Mouse (Mus musculus): ENCODE data around the gene Tmem50b.
"Not testable (repeated sequence)": the region's sequence is repeated elsewhere in the genome, so short reads cannot be mapped to it uniquely, and the experiment has no call there.

Gene Tmem50b

DNA sequence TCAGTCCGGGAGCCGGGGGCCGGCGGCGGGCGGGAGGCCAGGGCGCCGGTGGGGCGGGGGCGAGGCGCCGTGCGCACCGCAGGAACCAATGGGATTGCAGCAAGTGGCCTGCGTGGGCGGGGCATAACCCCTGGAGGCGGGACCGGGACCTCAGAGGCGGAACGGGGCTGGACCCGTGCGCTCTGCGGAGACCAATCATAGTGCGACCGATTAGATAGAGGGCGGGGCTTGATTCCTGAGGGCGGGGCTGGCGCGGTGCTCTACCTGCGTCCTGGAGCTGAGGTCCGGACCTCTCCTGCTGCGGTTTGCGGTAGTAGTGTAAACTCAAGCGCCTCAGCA is at the start of gene Tmem50b:
Gene Tmem50b, minus strand, starts transcription at position 129 of the 339 bp plus-strand sequence.
- peak; percentile 99 for DNase-seq

DNA sequence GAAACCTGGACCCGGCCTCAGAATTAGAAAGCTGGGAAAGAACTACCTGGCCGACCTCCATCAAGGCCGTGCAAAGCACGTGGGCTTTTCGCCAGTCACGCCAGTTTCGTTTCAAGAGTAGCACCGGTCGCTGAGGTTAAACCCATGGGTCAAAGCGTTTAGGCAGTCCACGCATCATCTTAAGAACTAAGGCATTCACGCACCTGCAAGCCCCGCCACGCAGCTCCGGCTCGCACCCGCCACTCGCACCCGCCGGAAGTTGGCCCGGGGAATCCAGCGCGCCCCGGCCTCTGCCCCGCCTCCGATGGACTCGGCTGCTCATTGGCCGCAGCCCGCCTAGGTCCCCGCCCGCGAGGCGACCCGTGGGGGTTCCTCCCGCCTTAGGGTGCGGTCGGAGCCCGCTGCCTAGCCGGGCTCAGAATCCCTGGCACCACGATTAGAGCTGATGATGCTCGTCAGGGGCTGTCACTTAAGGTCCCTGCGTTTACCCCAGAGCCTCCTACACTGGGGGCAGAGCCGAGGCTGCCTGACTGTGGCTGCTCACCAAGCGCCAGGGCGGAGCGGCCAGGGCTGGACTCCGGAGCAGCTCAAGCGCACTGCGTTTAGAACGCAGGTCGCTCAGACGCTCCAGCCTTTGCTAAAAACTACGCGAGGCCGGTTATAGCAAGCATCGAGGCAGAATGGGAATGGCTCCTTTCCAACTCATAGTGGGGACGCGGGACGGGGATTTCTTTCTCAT is 49.2 kb upstream of the Tmem50b start, which contains the start of gene Gart:
Gene Gart, minus strand, starts transcription at position 272 of the 739 bp plus-strand sequence.
- peak; percentile 95 for DNase-seq

DNA sequence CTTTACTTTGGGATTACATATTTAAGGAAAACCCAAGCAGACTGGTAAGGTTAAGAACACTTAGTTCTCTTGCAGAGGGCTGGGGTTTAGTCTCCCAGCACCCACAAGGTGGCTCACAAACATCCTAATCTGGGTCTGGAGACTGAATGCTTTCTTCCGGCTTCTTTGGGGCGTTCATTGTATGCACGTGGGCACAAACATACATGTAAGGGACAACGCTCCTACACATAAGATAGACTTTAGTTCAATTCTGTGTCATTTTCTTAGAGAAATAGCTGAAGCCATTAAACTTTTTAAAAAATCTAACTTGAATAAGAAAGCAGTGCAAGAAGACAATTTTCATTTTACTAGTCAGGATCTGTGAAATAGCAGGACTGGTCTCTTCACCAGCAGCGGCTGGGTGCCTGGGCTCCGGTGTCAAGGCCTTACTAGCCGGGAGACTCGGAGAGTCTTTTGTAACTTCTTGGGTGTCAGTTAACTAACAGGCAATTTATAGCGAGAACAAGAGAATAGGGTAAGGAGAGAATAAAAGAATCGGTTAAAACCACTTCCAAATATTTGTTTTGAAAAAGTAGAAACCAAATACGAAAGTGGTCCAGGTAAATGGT is 48.5 kb upstream of the Tmem50b start:
- DNase-seq, result no peak

DNA sequence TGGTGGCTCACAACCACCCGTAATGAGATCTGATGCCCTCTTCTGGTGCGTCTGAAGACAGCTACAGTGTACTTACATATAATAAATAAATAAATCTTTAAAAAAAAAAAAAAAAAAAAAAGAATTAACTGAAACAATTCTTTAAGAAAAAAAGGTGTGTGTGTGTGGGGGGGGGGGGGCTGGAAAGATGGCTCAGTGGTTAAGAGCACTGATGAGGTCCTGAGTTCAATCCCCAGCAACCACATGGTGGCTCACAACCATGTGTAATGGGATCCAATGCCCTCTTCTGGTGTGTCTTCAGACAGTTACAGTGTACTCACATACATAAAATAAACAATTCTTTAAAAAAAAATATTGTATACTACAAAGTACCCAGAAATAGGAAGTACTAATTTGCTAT is 47.8 kb upstream of the Tmem50b start:
- not testable (repeated sequence) for DNase-seq

DNA sequence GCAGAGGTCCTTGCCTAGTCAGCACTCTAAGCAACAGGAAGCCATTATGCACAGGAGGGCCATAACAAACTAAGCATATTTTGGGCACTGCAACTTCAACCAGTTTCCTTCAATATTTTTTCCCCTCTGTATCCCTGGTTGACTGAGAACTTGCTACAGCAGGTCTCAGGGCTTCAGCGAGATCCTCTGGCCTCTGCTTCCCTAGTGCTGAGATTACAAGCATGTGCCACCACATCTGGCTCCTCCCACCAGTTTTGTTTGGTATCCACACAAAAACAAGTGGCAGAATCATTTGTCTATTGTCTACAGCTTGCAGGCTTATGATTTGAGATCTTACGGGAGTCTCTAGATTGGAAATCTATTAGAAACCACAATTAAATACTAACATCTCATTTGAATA is 47.3 kb upstream of the Tmem50b start:
- DNase-seq, result no peak

DNA sequence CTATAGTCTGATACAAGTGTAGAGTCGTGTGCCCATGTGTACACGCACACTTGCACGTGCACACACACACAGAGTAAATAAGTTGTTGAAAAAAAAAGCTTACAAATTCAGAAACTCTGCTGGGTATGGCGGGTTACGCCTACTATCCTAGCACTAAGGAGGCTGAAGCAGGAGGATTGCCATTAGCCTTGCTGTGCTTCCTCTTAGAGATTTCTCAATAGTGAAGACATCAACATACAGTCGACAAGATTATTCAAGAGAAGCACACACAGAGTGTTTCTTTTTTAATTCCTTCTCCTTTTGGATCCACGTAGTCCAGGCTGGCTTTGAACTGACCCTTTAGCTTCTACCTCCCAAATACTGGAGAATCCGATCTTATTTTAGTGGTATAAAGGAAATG is 42.6 kb upstream of the Tmem50b start:
- no peak for DNase-seq

DNA sequence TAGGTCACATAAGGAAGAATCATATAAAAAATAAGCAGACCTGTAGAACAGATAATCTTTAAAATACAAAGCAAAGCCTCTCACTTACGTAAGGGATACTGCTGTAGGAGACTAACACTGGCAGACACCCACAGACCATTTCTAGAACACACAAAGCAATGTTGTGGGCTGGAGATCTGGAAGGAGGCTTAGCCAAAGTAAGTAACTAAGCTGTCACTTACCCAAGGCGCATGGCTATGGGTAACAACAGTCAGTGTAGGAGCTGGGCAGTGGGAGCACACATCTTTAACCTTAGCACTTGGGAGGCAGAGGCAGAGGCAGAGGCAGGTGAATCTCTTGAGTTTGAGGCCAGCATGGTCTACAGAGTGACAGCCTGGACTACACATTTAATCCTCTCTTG is 42.0 kb upstream of the Tmem50b start:
- DNase-seq, result no peak

DNA sequence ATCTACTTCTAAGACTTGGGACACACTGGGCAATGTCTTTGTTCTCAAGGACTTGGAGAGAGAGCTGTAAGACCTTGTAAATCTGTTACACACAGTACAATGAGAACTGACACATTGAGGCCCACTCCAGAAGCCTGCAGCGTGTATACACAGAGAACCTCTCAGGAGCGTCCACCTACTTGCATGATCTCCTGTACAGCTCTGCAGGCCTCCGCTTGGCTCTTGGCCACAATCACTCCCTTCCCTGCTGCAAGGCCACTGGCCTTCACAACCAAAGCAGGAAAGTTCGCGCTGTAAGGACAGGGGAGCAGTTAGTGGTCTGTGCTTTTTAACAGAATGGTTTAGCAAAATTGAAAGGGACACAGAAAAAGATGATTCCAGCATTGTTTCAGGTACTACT is 41.6 kb upstream of the Tmem50b start:
- DNase-seq, result no peak

DNA sequence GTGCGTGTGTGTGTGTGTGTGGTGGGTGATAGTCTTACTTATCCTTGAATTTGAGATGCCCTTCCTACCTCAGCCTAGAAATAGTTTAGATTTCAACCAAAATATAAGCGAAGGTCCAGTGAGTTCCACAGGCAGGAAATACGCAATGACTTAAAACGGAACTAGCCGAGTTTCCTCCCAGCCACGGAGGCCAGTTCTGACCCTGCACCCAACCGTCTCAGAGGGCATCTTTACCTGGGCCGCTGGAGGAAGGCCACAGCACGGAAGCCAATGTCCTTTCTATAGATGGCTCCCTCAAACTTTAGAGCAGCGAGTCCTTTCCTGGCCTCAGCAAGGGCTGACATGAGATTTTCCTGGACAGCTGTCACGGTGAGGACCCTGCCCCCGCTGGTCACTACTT is 36.0 kb upstream of the Tmem50b start:
- no peak for DNase-seq

DNA sequence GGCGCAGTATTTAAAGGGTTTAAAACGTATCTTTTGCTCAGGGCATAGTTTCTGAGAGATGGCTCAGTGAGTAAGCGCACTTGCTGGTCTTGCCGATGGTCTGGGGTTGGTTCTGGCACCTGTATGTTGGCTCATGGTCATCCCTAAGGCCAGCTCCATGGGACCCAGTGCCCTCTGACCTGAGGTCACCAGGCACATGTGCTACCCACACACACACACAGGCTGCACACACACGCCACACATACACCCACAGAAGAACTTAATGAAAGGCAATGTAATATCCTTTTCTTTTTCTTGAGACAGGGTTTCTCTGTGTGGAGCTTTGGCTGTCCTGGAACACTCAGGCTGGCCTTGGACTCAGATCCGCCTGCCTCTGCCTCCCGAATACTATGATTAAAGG is 35.3 kb upstream of the Tmem50b start:
- DNase-seq, result no peak

DNA sequence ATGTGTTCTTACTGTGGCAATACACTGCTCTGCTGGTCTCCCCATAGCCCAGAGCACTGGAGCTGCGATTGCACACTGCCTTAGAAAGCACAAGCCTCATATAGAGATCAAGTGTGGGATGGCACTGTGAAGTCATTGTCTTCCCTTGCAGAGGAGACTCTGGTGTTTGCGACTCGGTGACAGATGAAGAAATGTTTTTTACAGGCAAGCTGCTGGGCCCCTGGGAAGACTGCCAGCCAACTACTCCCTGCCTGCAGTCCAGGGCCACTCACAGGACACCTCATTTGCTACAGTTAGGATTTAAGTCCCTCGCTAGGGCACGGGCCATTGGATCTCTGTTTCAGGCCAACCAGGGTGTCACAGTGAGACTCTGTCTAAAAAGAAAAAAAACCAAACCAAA is 34.8 kb upstream of the Tmem50b start:
- DNase-seq, result no peak

DNA sequence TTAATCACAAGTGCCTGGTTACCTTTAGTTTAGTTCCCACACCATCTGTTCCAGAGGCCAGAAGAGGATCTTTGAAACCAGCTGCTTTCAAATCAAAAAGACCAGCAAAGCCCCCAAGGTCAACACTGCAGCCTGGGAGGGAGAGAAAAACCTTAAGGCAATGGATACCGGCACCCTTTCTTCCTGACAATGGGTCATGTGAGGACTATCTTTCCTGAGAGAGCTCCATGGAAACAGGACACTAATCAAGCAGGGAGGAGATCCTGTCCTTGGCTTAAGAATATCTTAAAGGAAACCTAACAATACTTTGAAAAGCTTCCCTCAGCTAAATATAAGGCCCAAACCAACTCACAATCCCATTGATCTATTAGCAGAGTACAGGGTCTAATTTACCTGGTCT is 33.0 kb upstream of the Tmem50b start:
- DNase-seq, result no peak

DNA sequence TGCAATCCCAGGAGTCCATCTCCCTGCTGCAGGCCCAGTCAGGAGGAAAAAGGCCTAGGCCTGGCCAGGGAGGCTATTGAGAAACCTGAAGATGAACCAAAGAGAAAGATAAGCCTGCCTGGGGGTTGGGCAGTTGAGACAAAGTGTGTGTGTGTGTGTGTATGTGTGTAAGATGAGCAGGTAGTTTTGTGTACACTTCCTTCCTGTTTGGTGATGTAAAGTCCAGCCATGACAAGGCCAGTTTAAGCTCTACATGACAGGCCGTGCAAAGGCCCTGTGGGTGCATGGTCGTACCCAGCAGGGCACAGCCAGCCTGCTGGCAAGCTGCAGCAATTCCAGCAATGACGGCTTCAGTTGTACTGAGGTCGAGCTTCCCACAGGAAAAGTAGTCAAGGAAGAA is 32.1 kb upstream of the Tmem50b start:
- no peak for DNase-seq

DNA sequence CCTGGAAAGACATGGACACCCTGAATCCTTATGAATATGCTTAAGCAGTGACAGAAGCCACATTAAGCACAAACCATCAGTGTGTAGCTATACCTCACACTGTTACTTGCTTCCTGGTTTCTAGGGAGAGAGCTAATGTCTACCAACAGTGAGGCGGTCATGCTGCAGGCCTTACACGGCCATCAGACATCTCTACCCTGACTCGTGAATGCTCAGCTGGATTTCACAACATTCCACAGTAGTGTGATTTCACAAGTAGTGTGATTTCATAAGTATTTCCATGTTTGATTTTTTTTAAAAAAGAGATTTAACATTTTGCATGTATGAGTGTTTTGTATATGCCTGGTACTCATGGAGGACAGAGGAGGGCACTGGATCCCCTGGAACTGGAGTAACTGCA is 31.1 kb upstream of the Tmem50b start:
- no peak for DNase-seq

DNA sequence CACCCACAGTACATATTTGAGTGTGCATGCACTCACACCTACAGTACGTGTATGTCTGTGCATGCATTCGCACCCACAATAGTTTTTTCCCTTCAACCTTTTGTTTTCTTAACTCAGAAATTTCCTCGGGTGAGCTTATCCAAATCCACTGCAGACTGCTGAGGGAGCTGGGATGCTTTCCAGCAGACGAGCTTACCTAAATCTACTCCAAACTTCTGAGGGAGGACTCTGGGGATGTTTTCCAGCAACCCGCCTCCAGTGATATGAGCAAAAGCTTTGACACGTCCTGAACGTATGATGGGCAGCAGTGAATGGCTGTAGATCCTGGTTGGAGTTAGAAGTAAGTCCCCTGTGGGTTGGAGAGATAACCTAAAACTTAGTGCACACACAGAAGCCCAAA is 30.2 kb upstream of the Tmem50b start:
- DNase-seq, result no peak

DNA sequence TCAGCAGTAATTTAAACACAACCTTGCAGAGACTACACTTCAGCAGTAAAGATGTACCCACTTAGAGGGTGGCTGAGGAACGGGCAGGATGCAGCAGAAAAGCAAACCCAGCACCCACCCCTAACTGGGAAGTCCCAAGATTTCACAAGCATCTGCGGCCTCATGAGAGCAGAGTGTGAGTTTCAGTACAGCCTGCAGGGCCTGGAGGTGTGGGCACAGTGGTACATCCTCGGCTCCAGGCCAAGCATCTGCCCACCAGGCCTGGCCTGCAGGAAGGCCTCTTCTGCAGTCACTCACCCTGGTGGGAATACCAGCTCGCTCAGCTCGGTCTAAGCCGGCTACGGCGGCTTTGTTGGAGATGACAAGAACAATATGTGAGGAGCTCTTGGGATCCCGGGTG is 25.5 kb upstream of the Tmem50b start:
- no peak for DNase-seq

DNA sequence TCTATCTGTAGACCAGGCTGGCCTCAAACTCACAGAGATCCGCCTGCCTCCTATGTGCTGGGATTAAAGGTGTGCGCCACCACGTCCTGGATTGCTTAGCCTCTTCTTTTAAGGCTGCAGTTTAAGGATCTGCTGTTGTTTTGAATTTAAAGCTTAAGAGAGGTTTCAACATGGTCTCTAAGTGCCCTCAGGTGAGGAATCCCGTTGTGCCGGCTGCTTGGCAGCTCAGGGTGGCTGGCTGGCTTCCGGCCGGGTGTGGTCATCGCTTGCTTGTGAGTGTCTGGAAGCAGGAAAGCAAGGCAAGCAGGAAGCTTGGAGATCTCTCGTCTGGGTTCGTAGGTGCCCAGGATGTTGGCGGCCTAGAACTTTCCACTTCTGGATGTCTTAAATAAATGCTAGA is 23.4 kb upstream of the Tmem50b start:
- no peak for DNase-seq

DNA sequence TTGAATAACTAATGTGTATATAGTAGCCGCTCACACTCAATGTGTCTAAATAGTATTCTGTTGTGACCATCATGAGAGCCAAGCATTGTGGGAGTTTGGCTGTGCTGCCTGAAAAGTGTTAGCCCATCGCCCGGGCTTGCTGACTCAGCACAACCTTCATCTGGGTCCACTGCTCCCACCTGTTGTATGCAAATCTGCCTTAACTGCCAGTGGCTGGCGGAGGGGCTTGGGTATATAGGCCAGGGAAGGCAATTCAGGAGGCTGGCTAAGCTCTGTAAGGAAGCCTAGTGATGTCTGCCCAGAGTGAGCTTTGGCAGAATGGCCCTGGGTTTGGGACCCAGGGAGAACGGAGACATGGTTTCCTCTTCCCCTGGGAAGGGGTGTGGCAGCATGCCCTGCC is 22.6 kb upstream of the Tmem50b start:
- no peak for DNase-seq

DNA sequence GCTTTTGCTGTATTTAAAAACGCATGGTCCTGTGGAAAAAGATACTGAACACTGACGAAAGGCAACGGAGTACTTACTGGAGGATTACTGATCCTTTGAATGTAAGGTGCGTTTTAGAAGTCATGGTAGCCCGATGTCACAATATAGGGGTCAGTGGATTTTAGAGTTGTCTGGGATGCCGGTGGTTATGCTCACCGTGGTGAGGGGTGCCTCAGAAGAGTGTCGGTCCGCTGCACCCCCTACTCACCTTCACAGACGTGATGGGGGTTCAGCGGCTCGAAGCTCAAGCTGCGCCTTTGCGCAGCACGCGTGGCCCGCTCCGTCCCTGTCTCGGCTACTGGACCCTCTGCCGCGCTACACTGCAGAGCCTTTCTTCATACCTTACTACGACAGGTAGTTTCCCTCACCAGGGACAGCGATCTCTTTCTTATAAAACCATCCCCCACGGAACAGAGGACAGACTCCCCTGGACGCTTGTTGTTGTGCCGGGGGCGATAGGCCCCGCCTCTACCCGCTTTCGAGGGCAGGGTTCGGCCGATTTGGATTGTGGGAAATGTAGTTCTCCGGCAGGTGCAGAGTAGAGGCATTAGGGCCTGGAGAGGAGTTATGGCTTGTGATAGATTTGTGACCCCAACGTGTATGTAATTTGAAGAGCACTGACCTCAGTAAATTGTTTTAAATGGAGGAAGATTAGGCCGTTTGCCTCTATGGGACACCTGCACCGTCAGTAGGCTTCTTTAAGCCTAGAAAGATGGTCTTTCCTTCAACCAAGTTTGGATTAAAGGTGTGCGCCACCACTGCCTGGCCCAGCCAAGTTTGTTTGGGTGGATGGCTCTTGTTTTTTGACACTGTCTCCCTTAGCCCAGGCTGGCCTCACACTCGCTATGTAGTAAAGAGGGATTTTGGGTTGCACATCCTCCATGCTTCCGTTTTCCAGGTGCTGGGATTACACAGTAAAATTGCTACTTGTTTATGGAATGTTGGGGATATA is 21.2 kb upstream of the Tmem50b start, which contains the start of gene Dnajc28:
Gene Dnajc28, minus strand, starts transcription at position 516 of the 991 bp plus-strand sequence.
- DNase-seq, result peak; percentile 86

DNA sequence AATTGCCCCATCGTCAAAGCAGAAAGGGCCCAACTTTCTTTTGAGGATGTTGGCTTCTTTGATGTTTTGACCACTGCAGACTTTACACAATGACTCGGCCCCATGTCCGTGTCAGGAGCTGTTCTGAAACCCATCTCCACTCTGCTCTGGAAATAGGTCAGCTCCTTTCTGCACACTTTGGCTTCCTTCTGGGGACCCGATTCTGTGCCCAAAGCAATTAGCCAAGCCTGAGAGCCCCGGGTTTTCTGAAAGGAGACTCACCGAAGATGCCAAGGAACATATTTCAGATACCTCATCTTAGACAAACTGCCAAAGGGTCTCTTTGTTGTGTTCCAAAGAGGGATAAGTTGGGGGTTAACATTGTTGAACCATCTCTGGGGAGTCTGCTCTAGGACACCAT is 17.0 kb upstream of the Tmem50b start:
- no peak for DNase-seq

DNA sequence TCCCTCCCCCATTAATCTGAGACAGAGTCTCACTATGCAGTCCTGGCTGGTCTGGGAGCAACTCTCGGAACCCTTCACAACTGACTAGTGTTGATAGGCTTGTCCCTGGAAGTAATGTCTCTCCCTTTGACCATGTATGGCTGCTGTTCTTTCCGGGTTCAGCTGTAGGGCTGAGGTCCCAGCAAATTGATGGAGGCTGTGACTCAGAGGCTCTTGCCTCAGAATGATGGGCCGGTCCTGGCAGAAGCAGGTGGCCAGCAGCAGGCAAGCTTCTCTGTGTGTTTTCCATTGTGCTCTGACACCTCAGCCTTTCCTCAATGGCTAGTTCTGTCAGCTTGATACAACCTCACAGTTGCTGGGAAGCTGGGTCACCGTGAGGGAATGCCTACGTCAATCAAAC is 14.9 kb upstream of the Tmem50b start:
- no peak for DNase-seq

DNA sequence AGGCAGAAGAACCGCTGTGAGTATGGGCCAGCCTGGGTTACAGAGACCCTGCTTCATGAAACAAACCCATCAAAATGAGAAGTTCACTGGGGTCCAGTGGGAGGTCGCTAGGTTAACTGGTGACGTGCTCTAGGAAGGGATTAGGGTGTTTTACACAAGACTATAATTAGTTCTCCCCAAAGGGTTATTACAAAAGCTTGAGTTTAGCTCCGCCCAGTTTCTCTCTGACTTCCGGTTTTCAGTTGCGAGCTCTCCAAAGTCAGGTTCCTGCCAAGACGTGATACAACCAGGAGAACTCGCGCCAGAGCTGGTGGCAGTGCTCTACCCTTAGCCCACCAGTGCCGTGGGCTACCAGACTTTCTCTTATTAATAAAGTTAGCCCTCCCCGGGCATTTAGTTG is 13.6 kb upstream of the Tmem50b start:
- DNase-seq, result no peak

DNA sequence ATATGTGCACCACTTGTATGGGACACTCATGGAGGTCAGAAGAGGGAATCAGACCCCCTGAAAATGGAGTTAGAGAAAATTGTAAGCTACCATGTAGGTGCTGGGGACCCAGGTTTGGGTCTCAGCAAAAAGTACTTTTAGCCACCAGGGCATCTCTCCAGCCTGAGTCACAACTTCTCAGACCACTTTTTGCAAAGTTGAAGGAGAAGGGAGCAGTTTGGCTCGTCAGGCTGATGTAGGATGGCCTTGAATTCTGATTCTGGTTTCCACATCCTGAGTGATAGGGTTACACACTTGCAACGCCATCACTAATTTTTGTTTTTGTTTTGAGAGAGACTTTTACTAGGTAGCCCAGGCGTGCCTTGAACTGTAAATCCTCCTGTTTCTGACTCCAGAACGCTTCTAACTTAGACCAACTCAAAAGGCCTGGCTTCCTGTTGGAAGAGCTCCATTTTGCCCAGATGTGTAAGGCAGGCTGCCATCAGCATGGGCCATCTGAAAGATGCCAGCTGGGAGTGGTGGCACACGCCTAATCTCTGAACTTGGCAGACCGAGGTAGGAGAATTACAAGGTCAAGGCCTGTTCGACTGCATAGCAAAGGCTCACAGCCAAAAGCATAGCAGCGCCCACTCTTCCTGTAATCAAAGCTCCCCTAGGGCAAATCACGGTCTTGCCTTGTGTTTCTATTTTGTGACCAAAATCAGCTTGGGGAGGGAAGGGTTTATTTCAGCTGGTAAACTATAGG is 12.1 kb upstream of the Tmem50b start:
- DNase-seq, result no peak
